Comparison of ENCODE assay signal across 8 mouse cellular contexts in the genomic region with DNA sequence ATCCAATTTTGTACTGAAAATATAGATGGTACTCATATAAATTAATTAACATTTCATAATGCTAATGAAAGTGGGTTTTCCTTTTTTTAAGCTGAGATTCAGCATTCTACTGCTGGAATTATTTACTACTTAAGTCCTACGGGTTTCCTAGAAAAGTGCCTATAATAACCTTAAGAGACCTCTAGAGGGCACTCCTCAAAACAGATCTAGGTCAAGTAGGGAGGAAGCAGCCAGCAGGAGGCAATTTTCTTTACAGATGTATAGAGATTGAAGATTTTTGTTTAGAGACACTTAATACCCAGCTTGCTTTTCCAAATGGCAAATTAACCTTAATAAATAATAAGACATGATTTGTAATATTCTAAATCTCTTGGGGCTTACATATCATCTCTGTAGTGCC.
DNase-seq lines count a peak whose midpoint lies in the region; ATAC-seq and TF ChIP-seq lines count a peak whose summit lies in the region.

No protein-coding gene starts in this region.

- TF ChIP-seq POLR2A in cortical plate, adult 2 months (IDR thresholded peaks at IDR 0.05; ENCODE audit: extremely low read depth, insufficient read depth, low read length): no peak

- peak; percentile 62 for DNase-seq in heart, postnatal 0 days (ENCODE audit: low spot score)
- peak; percentile 79 for DNase-seq in midbrain, postnatal 0 days (ENCODE audit: low spot score)
- DNase-seq in stomach, postnatal 0 days (ENCODE audit: low spot score): no peak
- DNase-seq in testis, postnatal 10 days (ENCODE audit: low spot score): no peak
- DNase-seq in spleen, adult 12 weeks (ENCODE audit: low spot score): no peak

- TF ChIP-seq EP300 in heart, postnatal 0 days (IDR thresholded peaks at IDR 0.05; ENCODE audit: low read depth): no peak
- TF ChIP-seq EP300 in stomach, postnatal 0 days (optimal IDR thresholded peaks at IDR 0.05): no peak

- no peak overlapping the region for H3K27ac ChIP-seq in heart, postnatal 0 days (ENCODE audit: low read depth)
- H3K27ac ChIP-seq in heart, embryonic 11.5 days (ENCODE audit: low read depth, low read length): no peak overlapping the region
- H3K27ac ChIP-seq in midbrain, postnatal 0 days (ENCODE audit: low read depth, low read length): no peak overlapping the region
- H3K27ac ChIP-seq in midbrain, embryonic 15.5 days: no peak overlapping the region
- H3K27ac ChIP-seq in cortical plate, adult 2 months (ENCODE audit: insufficient read depth, low read length): no peak overlapping the region
- no peak overlapping the region for H3K27ac ChIP-seq in stomach, postnatal 0 days (replicated peaks)

- no peaks in the 10 kb centered on the region for H3K4me1 ChIP-seq in heart, postnatal 0 days (ENCODE audit: control insufficient read depth, insufficient read depth)
- no peaks in the 10 kb centered on the region for H3K4me1 ChIP-seq in heart, embryonic 11.5 days (ENCODE audit: control insufficient read depth, insufficient read depth, low read length)
- no peaks in the 10 kb centered on the region for H3K4me1 ChIP-seq in midbrain, postnatal 0 days (ENCODE audit: insufficient read depth, low read length)
- H3K4me1 ChIP-seq in midbrain, embryonic 15.5 days: no peaks in the 10 kb centered on the region
- no peaks in the 10 kb centered on the region for H3K4me1 ChIP-seq in cortical plate, adult 2 months (ENCODE audit: control insufficient read depth, insufficient read depth, low read length)
- no peaks in the 10 kb centered on the region for H3K4me1 ChIP-seq in stomach, postnatal 0 days (replicated peaks; ENCODE audit: control insufficient read depth, insufficient read depth)

- H3K9me3 ChIP-seq in heart, postnatal 0 days (replicated peaks; ENCODE audit: control insufficient read depth, low read length): no peaks in the 10 kb centered on the region
- no peaks in the 10 kb centered on the region for H3K9me3 ChIP-seq in heart, embryonic 11.5 days (replicated peaks; ENCODE audit: control insufficient read depth, low read length)
- H3K9me3 ChIP-seq in midbrain, postnatal 0 days (ENCODE audit: low read length): no peaks in the 10 kb centered on the region
- no peaks in the 10 kb centered on the region for H3K9me3 ChIP-seq in midbrain, embryonic 15.5 days
- no peaks in the 10 kb centered on the region for H3K9me3 ChIP-seq in stomach, postnatal 0 days (ENCODE audit: control insufficient read depth, low read length)

- 12% methylated on average over 1 of the region's 1 CpGs for WGBS in heart, postnatal 0 days
- WGBS in heart, embryonic 11.5 days (ENCODE audit: insufficient replicate concordance): 23% methylated on average over 1 of the region's 1 CpGs
- WGBS in midbrain, postnatal 0 days: 12% methylated on average over 1 of the region's 1 CpGs
- WGBS in midbrain, embryonic 15.5 days: 25% methylated on average over 1 of the region's 1 CpGs
- 18% methylated on average over 1 of the region's 1 CpGs for WGBS in stomach, postnatal 0 days

- peak; percentile 54 for TF ChIP-seq CTCF in heart, postnatal 0 days (IDR thresholded peaks at IDR 0.05; ENCODE audit: low read depth)
- TF ChIP-seq CTCF in midbrain, postnatal 0 days (IDR thresholded peaks at IDR 0.05): peak; percentile 73
- TF ChIP-seq CTCF in cortical plate, adult 2 months (IDR thresholded peaks at IDR 0.05; ENCODE audit: extremely low read depth, insufficient read depth, low read length): peak; percentile 11; the same call in 1 of the 2 replicates
- peak; percentile 69 for TF ChIP-seq CTCF in stomach, postnatal 0 days (IDR thresholded peaks at IDR 0.05; ENCODE audit: low read depth)

- no peak overlapping the region for H3K4me3 ChIP-seq in heart, postnatal 0 days (ENCODE audit: low read depth, low read length)
- H3K4me3 ChIP-seq in heart, embryonic 11.5 days (ENCODE audit: low read depth, low read length): no peak overlapping the region
- no peak overlapping the region for H3K4me3 ChIP-seq in midbrain, postnatal 0 days (ENCODE audit: low read depth, low read length)
- H3K4me3 ChIP-seq in midbrain, embryonic 15.5 days: no peak overlapping the region
- no peak overlapping the region for H3K4me3 ChIP-seq in cortical plate, adult 2 months (ENCODE audit: insufficient read depth, low read length)
- no peak overlapping the region for H3K4me3 ChIP-seq in stomach, postnatal 0 days (ENCODE audit: low read depth, low read length)

- H3K4me2 ChIP-seq in heart, postnatal 0 days (ENCODE audit: low read depth, low read length): no peak overlapping the region
- H3K4me2 ChIP-seq in heart, embryonic 11.5 days: no peak overlapping the region
- H3K4me2 ChIP-seq in midbrain, postnatal 0 days (ENCODE audit: low read depth, low read length, poor library complexity, severe bottlenecking): no peak overlapping the region
- no peak overlapping the region for H3K4me2 ChIP-seq in midbrain, embryonic 15.5 days
- no peak overlapping the region for H3K4me2 ChIP-seq in stomach, postnatal 0 days (replicated peaks; ENCODE audit: low read depth)

- H3K9ac ChIP-seq in heart, postnatal 0 days (replicated peaks; ENCODE audit: low read depth, low read length): no peak overlapping the region
- no peak overlapping the region for H3K9ac ChIP-seq in heart, embryonic 11.5 days (ENCODE audit: low read depth, low read length)
- H3K9ac ChIP-seq in midbrain, postnatal 0 days (replicated peaks; ENCODE audit: low read length, poor library complexity, severe bottlenecking): no peak overlapping the region
- H3K9ac ChIP-seq in midbrain, embryonic 15.5 days: no peak overlapping the region
- H3K9ac ChIP-seq in stomach, postnatal 0 days (ENCODE audit: low read length): no peak overlapping the region

- no peaks in the 10 kb centered on the region for H3K27me3 ChIP-seq in heart, postnatal 0 days (ENCODE audit: control insufficient read depth, insufficient read depth, low read length)
- H3K27me3 ChIP-seq in heart, embryonic 11.5 days (ENCODE audit: control insufficient read depth, insufficient read depth, low read length): no peaks in the 10 kb centered on the region
- no peaks in the 10 kb centered on the region for H3K27me3 ChIP-seq in midbrain, postnatal 0 days (ENCODE audit: insufficient read depth, low read length)
- H3K27me3 ChIP-seq in midbrain, embryonic 15.5 days (replicated peaks): no peaks in the 10 kb centered on the region
- H3K27me3 ChIP-seq in stomach, postnatal 0 days (ENCODE audit: control insufficient read depth, insufficient read depth, low read length): no peaks in the 10 kb centered on the region

- no peak for ATAC-seq in heart, postnatal 0 days (ENCODE audit: insufficient read depth, low read depth)
- no peak for ATAC-seq in heart, embryonic 11.5 days (replicated peaks; ENCODE audit: insufficient number of reproducible peaks, low FRiP score, low TSS enrichment)
- no peak for ATAC-seq in midbrain, postnatal 0 days (ENCODE audit: low FRiP score)
- ATAC-seq in midbrain, embryonic 15.5 days (replicated peaks): no peak
- ATAC-seq in stomach, postnatal 0 days (ENCODE audit: low FRiP score, low TSS enrichment): no peak

- no peaks in the 10 kb centered on the region for H3K36me3 ChIP-seq in heart, postnatal 0 days (replicated peaks; ENCODE audit: control insufficient read depth, insufficient read depth, low read length)
- H3K36me3 ChIP-seq in heart, embryonic 11.5 days (ENCODE audit: control insufficient read depth, insufficient read depth, low read length): no peaks in the 10 kb centered on the region
- H3K36me3 ChIP-seq in midbrain, postnatal 0 days (ENCODE audit: insufficient read depth, low read length): no peaks in the 10 kb centered on the region
- no peaks in the 10 kb centered on the region for H3K36me3 ChIP-seq in midbrain, embryonic 15.5 days (replicated peaks)
- H3K36me3 ChIP-seq in stomach, postnatal 0 days (ENCODE audit: control insufficient read depth, insufficient read depth, low read length): no peaks in the 10 kb centered on the region

Comparison
In these comparisons a context has a peak if more than half of its experiments do, and no peak if none do; other contexts are left out.
1. DNase-seq: peak in heart, postnatal 0 days (single experiment) and midbrain, postnatal 0 days (single experiment); none in stomach, postnatal 0 days (single experiment), testis, postnatal 10 days (single experiment) and spleen, adult 12 weeks (single experiment).
2. CTCF ChIP-seq: peak in every context shown above with its lines; median percentile 73 in midbrain, postnatal 0 days; 69 in stomach, postnatal 0 days; 54 in heart, postnatal 0 days; 11 in cortical plate, adult 2 months.